Mouse (Mus musculus) liver, embryonic 14.5 days (tissue): ENCODE measurements around the gene Engase.

ENCODE experiments used
- CTCF ChIP-seq: IDR thresholded peaks from 2 replicates; pipeline ENCODE4 v1.5.1; 2016; ENCODE audit warnings: antibody characterized with exemption, low read depth, control low read depth
- EP300 ChIP-seq: IDR thresholded peaks from 2 replicates; pipeline ENCODE4 v1.6.1; 2016; ENCODE audit warnings: antibody characterized with exemption, low read depth

DNA sequence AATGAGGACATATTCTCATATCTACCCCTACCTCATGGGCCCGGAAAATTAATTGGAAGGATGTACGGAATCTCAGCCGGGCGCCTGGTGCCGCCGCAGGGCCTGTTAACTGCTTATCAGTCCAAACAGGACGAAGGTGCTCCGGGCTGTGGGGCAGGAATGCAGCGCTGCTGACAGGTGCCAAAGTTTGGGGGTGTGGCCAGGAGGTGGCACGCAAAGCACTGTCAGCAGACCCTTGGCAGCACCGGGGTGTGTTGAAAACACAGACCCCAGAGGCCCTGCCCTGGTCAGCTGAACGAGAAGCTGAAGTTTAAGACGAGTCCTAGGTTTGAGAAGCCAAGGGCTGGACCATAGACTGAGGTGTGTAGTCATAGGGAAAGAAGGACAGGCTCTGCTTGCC is 33.9 kb upstream of the Engase start:
- TF ChIP-seq EP300 (no peak), CTCF (no peak)
